Mouse (Mus musculus) erythroblast, embryonic 14.5 days (primary cell): ENCODE results near the gene Bsn.

ENCODE experiments used
- GATA1 ChIP-seq: IDR thresholded peaks from 2 replicates; pipeline ENCODE4 v1.6.1; 2012; ENCODE audit warnings: low read length, inconsistent platforms, mixed read lengths
- TAL1 ChIP-seq: IDR thresholded peaks from 3 replicates; pipeline ENCODE4 v1.6.1; 2012; ENCODE audit warnings: low read length, inconsistent platforms, mixed read lengths

- no peak for TF ChIP-seq GATA1
- TF ChIP-seq TAL1 = no peak
These were observed 42.6 kb downstream of the Bsn start for GRCm38 (mm10) chr9:108147606-108148005.
